9 mouse cellular contexts compared by ENCODE assay signal in genomic region chr3:138645320-138645719, GRCm38 (mm10).
A peak's percentile ranks its signal among the peaks of the same experiment; 100 is the strongest.
DNase-seq lines count a peak whose midpoint lies in the region; ATAC-seq and TF ChIP-seq lines count a peak whose summit lies in the region.
"Had no signal": no experiment of that assay in that cellular context is flagged by ENCODE, and none has a peak within 500 bp of the region (broad histone marks: within the 10 kb centered on the region; RNA-seq: fewer than 3 reads in every experiment).

No protein-coding gene starts in this region.

- H3K27me3 ChIP-seq in kidney, adult 2 months (replicated peaks; ENCODE audit: control insufficient read depth, insufficient read depth, low read length): no peaks in the 10 kb centered on the region
- no peaks in the 10 kb centered on the region for H3K27me3 ChIP-seq in hindbrain, postnatal 0 days (ENCODE audit: insufficient read depth, low read length)
- no peaks in the 10 kb centered on the region for H3K27me3 ChIP-seq in limb, embryonic 12.5 days
- no peaks in the 10 kb centered on the region for H3K27me3 ChIP-seq in neural tube, embryonic 12.5 days (replicated peaks)
- no peaks in the 10 kb centered on the region for H3K27me3 ChIP-seq in liver, postnatal 0 days (ENCODE audit: insufficient read depth, low read length)
- H3K27me3 ChIP-seq: CH12.LX had no signal

- no peak for TF ChIP-seq CTCF in kidney, adult 2 months (conservative IDR thresholded peaks at IDR 0.05; ENCODE audit: insufficient read depth, insufficient read length, low read depth, low read length)
- TF ChIP-seq CTCF in gastrocnemius, adult 2 months (IDR thresholded peaks at IDR 0.05): no peak
- TF ChIP-seq CTCF in hindbrain, postnatal 0 days (IDR thresholded peaks at IDR 0.05; ENCODE audit: low read depth): no peak
- TF ChIP-seq CTCF in liver, postnatal 0 days (IDR thresholded peaks at IDR 0.05; ENCODE audit: low read depth): no peak

- no peak overlapping the region for H3K27ac ChIP-seq in kidney, adult 2 months (ENCODE audit: insufficient read depth, low read depth, low read length)
- 0 out of 2 replicates have a peak overlapping the region, but pooled peaks have one; percentile 16 for H3K27ac ChIP-seq in gastrocnemius, adult 2 months
- 0 out of 2 replicates have a peak overlapping the region, but pooled peaks have one; percentile 32 for H3K27ac ChIP-seq in hindbrain, postnatal 0 days
- peak overlapping the region; percentile 84 for H3K27ac ChIP-seq in limb, embryonic 12.5 days
- no peak overlapping the region for H3K27ac ChIP-seq in neural tube, embryonic 12.5 days
- H3K27ac ChIP-seq in liver, postnatal 0 days (ENCODE audit: low read depth): no peak overlapping the region

- H3K9ac ChIP-seq in hindbrain, postnatal 0 days (replicated peaks; ENCODE audit: low read length): no peak overlapping the region
- no peak overlapping the region for H3K9ac ChIP-seq in limb, embryonic 12.5 days (replicated peaks)
- no peak overlapping the region for H3K9ac ChIP-seq in neural tube, embryonic 12.5 days
- H3K9ac ChIP-seq in liver, postnatal 0 days (replicated peaks): no peak overlapping the region

- intact Hi-C loops in gastrocnemius, adult 2 months (cut with DNase I): no loop called here

- no peaks in the 10 kb centered on the region for H3K9me3 ChIP-seq in hindbrain, postnatal 0 days (ENCODE audit: low read length)
- peaks cover 6% of the 10 kb centered on the region; the same call in 1 of the 2 replicates for H3K9me3 ChIP-seq in limb, embryonic 12.5 days
- H3K9me3 ChIP-seq in neural tube, embryonic 12.5 days: no peaks in the 10 kb centered on the region
- no peaks in the 10 kb centered on the region; the same call in 1 of the 2 replicates for H3K9me3 ChIP-seq in liver, postnatal 0 days (ENCODE audit: low read length)

- no peaks in the 10 kb centered on the region for H3K36me3 ChIP-seq in kidney, adult 2 months (ENCODE audit: control insufficient read depth, insufficient read depth, low read length)
- H3K36me3 ChIP-seq in hindbrain, postnatal 0 days (ENCODE audit: insufficient read depth, low read length): no peaks in the 10 kb centered on the region
- H3K36me3 ChIP-seq in limb, embryonic 12.5 days: no peaks in the 10 kb centered on the region
- H3K36me3 ChIP-seq in neural tube, embryonic 12.5 days: no peaks in the 10 kb centered on the region
- H3K36me3 ChIP-seq in liver, postnatal 0 days (replicated peaks; ENCODE audit: insufficient read depth, low read length): no peaks in the 10 kb centered on the region

- peak; percentile 5 for DNase-seq in kidney, adult 2 months
- DNase-seq in kidney, adult 18-20 months: no peak
- peak; percentile 33 to 56 for DNase-seq in cerebellum, postnatal 10 days
- peak; percentile 25 for DNase-seq in gastrocnemius, adult 2 months
- DNase-seq in hindbrain, postnatal 0 days (ENCODE audit: low spot score): peak; percentile 73
- no peak for DNase-seq in liver, postnatal 0 days

- no peaks in the 10 kb centered on the region for H3K4me1 ChIP-seq in kidney, adult 2 months (ENCODE audit: control insufficient read depth, insufficient read depth, low read length)
- H3K4me1 ChIP-seq in hindbrain, postnatal 0 days (ENCODE audit: insufficient read depth, low read length): 0 out of 2 replicates have a peak, but pooled peaks cover 3% of the 10 kb centered on the region
- H3K4me1 ChIP-seq in limb, embryonic 12.5 days (replicated peaks): peaks cover 26% of the 10 kb centered on the region
- H3K4me1 ChIP-seq in neural tube, embryonic 12.5 days: peaks cover 22% of the 10 kb centered on the region
- peaks cover 5% of the 10 kb centered on the region for H3K4me1 ChIP-seq in liver, postnatal 0 days (ENCODE audit: insufficient read depth)

- TF ChIP-seq EP300 in liver, postnatal 0 days (IDR thresholded peaks at IDR 0.05; ENCODE audit: low read depth): no peak

- no peak; the same call in 1 of the 2 replicates for ATAC-seq in hindbrain, postnatal 0 days
- 0 out of 2 replicates have a peak, but pooled peaks have one; percentile 27 for ATAC-seq in limb, embryonic 12.5 days (ENCODE audit: insufficient number of reproducible peaks, insufficient read depth, low FRiP score, low TSS enrichment, low read depth)
- peak; percentile 27; the same call in 1 of the 2 replicates for ATAC-seq in neural tube, embryonic 12.5 days (ENCODE audit: low FRiP score, low read depth)
- no peak for ATAC-seq in liver, postnatal 0 days

- TF ChIP-seq POLR2A in kidney, adult 2 months (IDR thresholded peaks at IDR 0.05; ENCODE audit: low read depth, low read length): no peak

- 33% methylated on average over 3 of the region's 3 CpGs for WGBS in kidney, adult 2 months
- 11% methylated on average over 3 of the region's 3 CpGs for WGBS in hindbrain, postnatal 0 days
- 16% methylated on average over 3 of the region's 3 CpGs for WGBS in limb, embryonic 12.5 days
- 23% methylated on average over 3 of the region's 3 CpGs for WGBS in neural tube, embryonic 12.5 days
- 53% methylated on average over 3 of the region's 3 CpGs for WGBS in liver, postnatal 0 days (ENCODE audit: insufficient replicate concordance)

- no peak overlapping the region for H3K4me2 ChIP-seq in hindbrain, postnatal 0 days (ENCODE audit: low read depth, low read length)
- H3K4me2 ChIP-seq in limb, embryonic 12.5 days: peak overlapping the region; percentile 60; the same call in 1 of the 2 replicates
- no peak overlapping the region for H3K4me2 ChIP-seq in neural tube, embryonic 12.5 days (replicated peaks)
- H3K4me2 ChIP-seq in liver, postnatal 0 days (ENCODE audit: low read depth, low read length): no peak overlapping the region

- H3K4me3 ChIP-seq in kidney, adult 2 months (ENCODE audit: insufficient read depth, low read depth, low read length): no peak overlapping the region
- no peak overlapping the region; the same call in 1 of the 2 replicates for H3K4me3 ChIP-seq in gastrocnemius, adult 2 months
- no peak overlapping the region for H3K4me3 ChIP-seq in hindbrain, postnatal 0 days (ENCODE audit: low read length)
- no peak overlapping the region for H3K4me3 ChIP-seq in limb, embryonic 12.5 days (replicated peaks)
- no peak overlapping the region for H3K4me3 ChIP-seq in neural tube, embryonic 12.5 days
- no peak overlapping the region for H3K4me3 ChIP-seq in liver, postnatal 0 days (ENCODE audit: low read depth, low read length)

Comparison
In these comparisons a context has a peak if more than half of its experiments do, and no peak if none do; other contexts are left out.
1. DNase-seq: peak in kidney, adult 2 months (single experiment), cerebellum, postnatal 10 days (2 of 2), gastrocnemius, adult 2 months (single experiment) and hindbrain, postnatal 0 days (single experiment); none in kidney, adult 18-20 months (single experiment) and liver, postnatal 0 days (single experiment).
2. H3K27ac ChIP-seq: peak in gastrocnemius, adult 2 months (single experiment), hindbrain, postnatal 0 days (single experiment) and limb, embryonic 12.5 days (single experiment); none in kidney, adult 2 months (single experiment), neural tube, embryonic 12.5 days (single experiment) and liver, postnatal 0 days (single experiment).
3. ATAC-seq: peak in limb, embryonic 12.5 days (single experiment) and neural tube, embryonic 12.5 days (single experiment); none in hindbrain, postnatal 0 days (single experiment) and liver, postnatal 0 days (single experiment).